Mouse (Mus musculus): ENCODE results near the gene Zfp672. TPM values are rescaled to one million over a fixed set of nuclear protein-coding genes. Genes with fewer than 3 reads are reported as not detected.

The Zfp672 gene
- total RNA-seq (2023), result 40.5 TPM

DNA sequence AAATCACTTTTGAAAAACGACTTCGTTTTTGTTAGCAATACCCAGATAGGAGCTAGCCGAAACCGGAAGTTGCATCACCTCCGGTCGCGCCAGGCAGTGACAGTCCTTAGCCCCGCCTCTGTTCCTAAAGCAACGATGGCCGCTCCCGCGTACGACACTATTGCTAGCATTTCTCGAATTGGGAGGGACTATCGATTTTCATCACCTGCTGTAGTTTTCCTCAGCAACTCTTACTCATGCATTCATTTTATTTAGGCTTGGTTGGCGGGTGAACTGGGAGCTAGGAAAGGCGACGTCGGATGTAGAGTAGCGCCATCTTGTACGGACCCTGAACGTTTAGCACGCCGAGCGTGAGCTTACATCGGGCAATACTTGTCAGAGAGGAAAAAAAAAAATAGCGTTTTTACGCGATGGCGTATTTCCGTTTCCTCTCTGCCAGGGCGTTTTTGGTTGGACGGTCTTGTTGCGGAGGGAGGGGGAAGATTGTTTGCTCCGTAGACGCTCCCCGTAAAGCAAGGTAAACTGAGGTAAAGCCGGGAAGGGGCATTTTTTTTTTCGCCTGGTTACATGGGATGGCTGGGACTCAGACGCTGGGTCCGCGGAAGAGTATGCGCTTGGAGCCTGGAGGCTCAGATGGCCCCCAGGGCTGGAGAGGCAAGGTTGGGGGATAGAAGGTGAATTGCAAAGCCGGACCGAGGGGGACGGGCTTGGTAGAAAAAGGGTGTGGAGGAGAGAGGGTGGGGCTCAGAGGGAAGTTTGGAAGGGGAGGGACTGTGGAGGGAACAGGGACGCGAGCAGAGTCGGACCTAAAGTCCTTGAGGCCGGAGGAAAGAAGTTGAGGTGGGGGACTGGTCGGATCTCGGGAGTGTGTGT, at the start of gene Zfp672, which contains the start of gene Sh3bp5l:
TSS of gene Zfp672 (minus strand) at position 64 of the 873 bp plus-strand sequence.
TSS of gene Sh3bp5l (plus strand) at position 449 of the 873 bp plus-strand sequence.

DNA sequence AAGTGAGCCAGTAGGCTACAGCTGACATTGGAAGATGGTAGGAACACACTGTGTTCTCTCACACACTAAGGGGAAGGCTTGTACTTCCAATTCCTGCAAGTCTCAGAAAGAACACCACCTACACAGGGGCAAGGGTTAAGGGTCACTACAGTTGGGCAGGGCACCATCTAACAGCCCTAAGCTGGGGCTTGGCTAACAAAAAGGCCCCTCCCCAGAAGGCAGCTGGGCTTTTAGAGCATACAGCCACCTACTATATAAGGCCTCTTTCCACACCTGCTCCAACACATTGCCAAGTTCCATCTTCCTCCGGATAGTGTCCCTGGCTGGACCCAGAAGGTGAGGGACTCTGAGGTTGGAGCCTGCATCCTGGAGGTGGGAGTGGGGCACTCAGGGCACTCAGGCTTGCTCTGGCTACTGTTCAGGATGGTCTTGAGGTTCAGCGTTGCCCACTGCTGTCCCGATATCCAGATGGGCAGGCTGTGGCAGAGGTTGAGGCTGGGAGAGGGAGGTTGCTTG, 48.7 kb upstream of the Zfp672 start, which contains the start of gene Lypd8:
TSS of gene Lypd8 (plus strand) at position 281 of the 516 bp plus-strand sequence.

DNA sequence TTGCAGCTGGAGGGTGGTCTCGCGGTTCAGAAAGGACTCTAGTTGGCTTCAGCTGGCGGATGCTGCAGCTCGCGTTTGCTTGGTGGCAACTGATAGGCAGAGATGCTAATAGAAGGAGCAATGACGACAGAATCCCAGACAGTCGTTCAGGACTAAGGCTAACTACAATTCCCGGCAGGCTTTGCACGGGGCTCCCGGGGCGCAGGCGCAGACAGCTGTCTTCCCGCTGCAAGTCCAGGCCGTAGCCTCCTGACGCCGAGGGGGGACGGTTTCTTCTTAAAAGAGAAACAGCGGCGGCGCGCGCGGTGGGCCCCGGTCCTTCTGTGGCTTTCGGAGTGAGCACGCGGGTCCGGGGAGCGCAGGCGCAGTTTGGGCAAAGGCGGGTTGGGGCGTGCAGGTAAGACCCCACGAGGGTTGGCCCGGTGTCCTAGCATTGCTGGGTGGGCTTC, 23.3 kb downstream of the Zfp672 start, which contains the start of gene Zfp692:
TSS of gene Zfp692 (plus strand) at position 210 of the 449 bp plus-strand sequence.

DNA sequence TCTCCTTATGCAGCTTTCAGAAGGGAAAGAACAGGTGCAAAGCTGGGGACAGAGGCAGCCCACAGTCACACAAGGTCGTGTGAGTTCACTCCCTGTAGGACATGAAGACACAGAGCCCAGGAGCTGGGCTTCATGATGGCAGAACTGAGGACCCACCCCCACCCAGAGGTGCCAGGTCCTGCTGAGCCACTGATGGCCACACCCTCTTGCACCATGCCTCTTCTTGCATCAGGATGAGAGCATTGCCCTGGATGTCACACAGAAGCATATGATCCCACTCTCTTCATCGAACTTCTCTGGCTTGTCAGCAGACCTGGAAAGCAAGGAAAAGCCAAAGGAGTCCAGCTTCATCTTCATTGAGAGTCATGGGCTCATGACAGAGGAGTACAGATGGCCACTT, 55.6 kb downstream of the Zfp672 start, which contains the start of gene 4930438A08Rik:
TSS of gene 4930438A08Rik (plus strand) at position 228 of the 400 bp plus-strand sequence.

Other genes starting within 250 kb of the Zfp672 start
- not detected for gene Gm12248, start 237.2 kb downstream of the Zfp672 start, total RNA-seq (2023)
- 43.9 TPM for gene Cnot8, start 226.2 kb downstream of the Zfp672 start, total RNA-seq (2023)
- 25.9 TPM for gene Gemin5, start 161.8 kb downstream of the Zfp672 start, total RNA-seq (2023)
- gene Mrpl22, start 158.7 kb downstream of the Zfp672 start, total RNA-seq (2023), result 26.0 TPM
- gene Igtp, start 130.8 kb downstream of the Zfp672 start, total RNA-seq (2023), result 94.7 TPM
- gene Irgm2, start 130.7 kb downstream of the Zfp672 start, total RNA-seq (2023), result 17.2 TPM
- gene 4930438A08Rik, start 55.5 kb downstream of the Zfp672 start, total RNA-seq (2023), result not detected
- 33.3 TPM for gene Zfp692, start 23.3 kb downstream of the Zfp672 start, total RNA-seq (2023)
- 21.3 TPM for gene Sh3bp5l, start 385 bp upstream of the Zfp672 start, total RNA-seq (2023)
- gene Lypd8, start 48.7 kb upstream of the Zfp672 start, total RNA-seq (2023), result not detected
- gene 1810065E05Rik, start 90.8 kb upstream of the Zfp672 start, total RNA-seq (2023), result not detected
- not detected for gene Gm12253, start 102.2 kb upstream of the Zfp672 start, total RNA-seq (2023)
- not detected for gene Lypd9, start 122.6 kb upstream of the Zfp672 start, total RNA-seq (2023)
- not detected for gene Olfr30, start 131.9 kb upstream of the Zfp672 start, total RNA-seq (2023)
- gene Olfr332, start 162.2 kb upstream of the Zfp672 start, total RNA-seq (2023), result not detected
- not detected for gene Olfr331, start 172.2 kb upstream of the Zfp672 start, total RNA-seq (2023)
- gene Olfr330, start 204.5 kb upstream of the Zfp672 start, total RNA-seq (2023), result not detected
- not detected for gene Olfr329-ps, start 216.1 kb upstream of the Zfp672 start, total RNA-seq (2023)
- gene Olfr328, start 225.3 kb upstream of the Zfp672 start, total RNA-seq (2023), result 0.53 TPM
- not detected for gene Olfr224, start 240.2 kb upstream of the Zfp672 start, total RNA-seq (2023)
- not detected for gene Olfr325, start 247.4 kb upstream of the Zfp672 start, total RNA-seq (2023)

All from CD4-positive naive resting alpha-beta T cell, adult 57 days (primary cell).